Mouse (Mus musculus): ENCODE data around the gene Sdc3. TPM values are rescaled to one million over a fixed set of nuclear protein-coding genes. Genes with fewer than 3 reads are reported as not detected.

Gene Sdc3
- total and polyA plus RNA-seq, 3 experiments = 0.14 to 0.30 TPM; not detected in 1

DNA sequence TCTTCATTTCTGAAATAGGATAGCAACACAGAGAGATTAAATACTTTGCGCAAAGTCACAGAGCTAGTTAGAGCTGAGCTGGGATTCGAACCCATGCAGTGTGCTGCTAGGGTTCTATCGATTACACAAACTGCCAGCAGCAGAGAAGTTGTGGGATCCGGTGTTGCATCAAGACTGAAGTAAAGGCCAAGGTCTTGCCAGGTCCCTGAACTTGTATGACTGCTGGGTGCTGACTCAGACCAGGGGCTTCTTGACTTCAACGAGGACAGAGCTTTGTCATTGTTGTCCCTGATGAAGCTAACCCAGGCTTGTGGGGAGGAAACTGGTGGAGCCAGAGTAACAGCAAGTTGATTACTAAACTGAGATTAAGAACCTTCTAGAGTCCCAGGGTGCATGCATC, 8.9 kb downstream of the Sdc3 start:
- in situ Hi-C loops (cut with MboI; ENCODE audit: low pct_ligation_motif_present, low pct_unique_long_range_greater_than_20kb, low sequenced_read_pairs) = no loop called here
- Histone ChIP-seq H3K4me2 (ENCODE audit: insufficient read depth, low read depth, poor library complexity, severe bottlenecking) (no peak overlapping the region), H3K4me3 (replicated peaks in 1 of 3; ENCODE audit: low read depth in 2 of 3, low read length in 2 of 3, poor library complexity in 1 of 3) (no peak overlapping the region), H3K27me3 (replicated peaks) (peaks cover 44% of the 10 kb centered on the region), H3K79me2 (replicated peaks; ENCODE audit: control insufficient read depth, extremely low read depth, insufficient read depth, poor library complexity, severe bottlenecking) (no peaks in the 10 kb centered on the region), H3K9ac (ENCODE audit: insufficient read depth, low read depth) (no peak overlapping the region), H3K9me3 (replicated peaks; ENCODE audit: low read length) (no peaks in the 10 kb centered on the region), H3K27ac (ENCODE audit: insufficient read depth, low read depth) (no peak overlapping the region), H3K36me3 (replicated peaks in 1 of 2; ENCODE audit: control insufficient read depth in 1 of 2, insufficient read depth in 1 of 2, low read length in 1 of 2) (no peaks in the 10 kb centered on the region), H3K4me1 (ENCODE audit: control insufficient read depth in 1 of 2, insufficient read depth in 2 of 2) (peaks cover 10 to 18% of the 10 kb centered on the region in 2 experiments)
- no peak for TF ChIP-seq CHD1 (IDR thresholded peaks at IDR 0.05; ENCODE audit: low read depth, low read length)
- TF ChIP-seq ETS1 (conservative IDR thresholded peaks at IDR 0.05; ENCODE audit: low read depth, low read length) = no peak
- no peak for TF ChIP-seq KAT2A (IDR thresholded peaks at IDR 0.05; ENCODE audit: insufficient replicate concordance, low read length)
- no peak for TF ChIP-seq USF1 (IDR thresholded peaks at IDR 0.05; ENCODE audit: low read depth, low read length)
- TF ChIP-seq JUN (IDR thresholded peaks at IDR 0.05; ENCODE audit: insufficient read depth, low read depth, low read length) = no peak
- TF ChIP-seq ZMIZ1 (IDR thresholded peaks at IDR 0.05; ENCODE audit: low read depth, low read length) = no peak
- no peak for DNase-seq (ENCODE audit: extremely low read depth)
- dilution Hi-C loops (cut with MboI; ENCODE audit: extremely low pct_ligation_motif_present, extremely low pct_unique_long_range_greater_than_20kb, low sequenced_read_pairs) = no loop called here

DNA sequence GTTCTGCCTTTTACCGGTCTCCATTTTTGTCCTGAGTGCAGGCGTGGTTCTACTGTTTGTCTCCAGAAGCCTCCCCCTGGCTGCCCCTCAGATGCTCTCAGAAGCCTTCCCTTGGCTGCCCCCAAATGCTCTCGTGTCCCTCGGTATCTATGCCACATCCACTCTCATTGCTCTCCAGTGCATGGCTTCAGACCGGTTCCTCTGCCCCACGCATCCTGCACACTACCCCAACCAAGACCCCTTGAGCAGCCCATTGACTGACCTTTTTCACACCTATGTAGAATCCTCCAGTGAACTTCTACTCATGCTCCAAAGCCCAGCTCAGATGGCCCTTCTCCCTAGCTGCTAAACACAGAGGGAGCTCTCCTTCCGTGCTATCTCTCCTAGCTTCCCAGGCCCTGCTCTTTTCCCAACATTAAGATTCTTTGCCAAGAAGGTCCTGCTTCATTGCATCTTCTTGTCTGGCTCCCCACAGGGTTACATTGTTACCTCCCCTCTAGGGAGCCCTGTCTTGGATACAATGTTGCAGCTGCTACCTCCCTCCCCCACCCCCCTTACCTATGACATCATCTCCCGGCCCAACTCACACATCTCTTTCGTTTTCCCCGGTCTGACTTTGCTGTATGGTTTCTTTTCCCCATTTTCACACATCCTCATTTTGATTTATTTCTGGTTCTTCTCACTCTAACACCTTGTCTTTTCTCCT, 9.4 kb downstream of the Sdc3 start:
- Histone ChIP-seq H3K4me3 (replicated peaks in 1 of 3; ENCODE audit: low read depth in 2 of 3, low read length in 2 of 3, poor library complexity in 1 of 3) (no peak overlapping the region), H3K4me1 (ENCODE audit: control insufficient read depth in 1 of 2, insufficient read depth in 2 of 2) (peaks cover 10 to 18% of the 10 kb centered on the region in 2 experiments), H3K9me3 (replicated peaks; ENCODE audit: low read length) (no peaks in the 10 kb centered on the region), H3K9ac (ENCODE audit: insufficient read depth, low read depth) (0 out of 2 replicates have a peak overlapping the region, but pooled peaks have one; percentile 25), H3K4me2 (ENCODE audit: insufficient read depth, low read depth, poor library complexity, severe bottlenecking) (peak overlapping the region; percentile 31; the same call in 1 of the 2 replicates), H3K79me2 (replicated peaks; ENCODE audit: control insufficient read depth, extremely low read depth, insufficient read depth, poor library complexity, severe bottlenecking) (no peaks in the 10 kb centered on the region), H3K27ac (ENCODE audit: insufficient read depth, low read depth) (no peak overlapping the region), H3K27me3 (replicated peaks) (peaks cover 38% of the 10 kb centered on the region), H3K36me3 (replicated peaks in 1 of 2; ENCODE audit: control insufficient read depth in 1 of 2, insufficient read depth in 1 of 2, low read length in 1 of 2) (no peaks in the 10 kb centered on the region)
- dilution Hi-C loops (cut with MboI; ENCODE audit: extremely low pct_ligation_motif_present, extremely low pct_unique_long_range_greater_than_20kb, low sequenced_read_pairs) = no loop called here
- in situ Hi-C loops (cut with MboI; ENCODE audit: low pct_ligation_motif_present, low pct_unique_long_range_greater_than_20kb, low sequenced_read_pairs) = no loop called here
- DNase-seq (ENCODE audit: extremely low read depth) = peak; percentile 59
- TF ChIP-seq RCOR1 (conservative IDR thresholded peaks at IDR 0.05; ENCODE audit: low read depth, low read length) (no peak; the same call in 1 of the 2 replicates), KAT2A (IDR thresholded peaks at IDR 0.05; ENCODE audit: insufficient replicate concordance, low read length) (no peak), TCF12 (IDR thresholded peaks at IDR 0.05; ENCODE audit: low read depth, low read length) (peak; percentile 69), JUN (IDR thresholded peaks at IDR 0.05; ENCODE audit: insufficient read depth, low read depth, low read length) (peak; percentile 81), TBP (conservative IDR thresholded peaks at IDR 0.05; ENCODE audit: low read depth, low read length) (no peak), NELFE (IDR thresholded peaks at IDR 0.05; ENCODE audit: low read depth, low read length) (no peak), MXI1 (IDR thresholded peaks at IDR 0.05; ENCODE audit: low read depth, low read length) (no peak), NRF1 (IDR thresholded peaks at IDR 0.05; ENCODE audit: low read depth, low read length) (no peak), HCFC1 (IDR thresholded peaks at IDR 0.05; ENCODE audit: low read depth, low read length) (no peak), BHLHE40 (IDR thresholded peaks at IDR 0.05; ENCODE audit: low read depth, low read length) (0 out of 2 replicates have a peak, but pooled peaks have one; percentile 12), EP300 (IDR thresholded peaks at IDR 0.05; ENCODE audit: low read length) (peak; percentile 68; the same call in 1 of the 2 replicates), ETS1 (conservative IDR thresholded peaks at IDR 0.05; ENCODE audit: low read depth, low read length) (peak; percentile 67; the same call in 1 of the 2 replicates), USF1 (IDR thresholded peaks at IDR 0.05; ENCODE audit: low read depth, low read length) (no peak), ELF1 (IDR thresholded peaks at IDR 0.05; ENCODE audit: low read depth, low read length) (no peak), RAD21 (IDR thresholded peaks at IDR 0.05; ENCODE audit: low read depth, low read length) (no peak), MAZ (IDR thresholded peaks at IDR 0.05; ENCODE audit: low read depth, low read length) (peak; percentile 68; the same call in 1 of the 2 replicates), ZC3H11A (IDR thresholded peaks at IDR 0.05; ENCODE audit: low read depth, low read length) (no peak), IRF4 (IDR thresholded peaks at IDR 0.05; ENCODE audit: low read depth, low read length) (peak; percentile 87), MAFK (IDR thresholded peaks at IDR 0.05; ENCODE audit: insufficient replicate concordance, low read length) (no peak), ZMIZ1 (IDR thresholded peaks at IDR 0.05; ENCODE audit: low read depth, low read length) (no peak), ZNF384 (IDR thresholded peaks at IDR 0.05; ENCODE audit: low read depth, low read length) (no peak), GABPA (IDR thresholded peaks at IDR 0.05; ENCODE audit: insufficient replicate concordance, low read depth, low read length) (no peak), CTCF (conservative IDR thresholded peaks at IDR 0.05 in 1 of 2, IDR thresholded peaks at IDR 0.05 in 1 of 2; ENCODE audit: low read depth in 2 of 2, low read length in 2 of 2) (no peak), CHD1 (IDR thresholded peaks at IDR 0.05; ENCODE audit: low read depth, low read length) (no peak), MAX (IDR thresholded peaks at IDR 0.05; ENCODE audit: low read length) (no peak), MYC (IDR thresholded peaks at IDR 0.05; ENCODE audit: low read depth, low read length) (no peak), POLR2AphosphoS2 (IDR thresholded peaks at IDR 0.05; ENCODE audit: low read depth, low read length) (no peak), SMC3 (IDR thresholded peaks at IDR 0.05; ENCODE audit: low read depth, low read length) (no peak), SIN3A (IDR thresholded peaks at IDR 0.05; ENCODE audit: low read length) (no peak), POLR2A (IDR thresholded peaks at IDR 0.05; ENCODE audit: low read depth, low read length) (no peak), CHD2 (IDR thresholded peaks at IDR 0.05; ENCODE audit: low read length) (0 out of 2 replicates have a peak, but pooled peaks have one; percentile 26)
